Mouse (Mus musculus) kidney, embryonic 15.5 days (tissue): ENCODE data around the gene Raph1. TPM values are rescaled to one million over a fixed set of nuclear protein-coding genes. Genes with fewer than 3 reads are reported as not detected.

Source experiments
- ATAC-seq: fragments of 200-750 bp; cut with Nextera tagmentation; replicated peaks from 2 replicates; pipeline ENCODE4 v1.8.0; 2017; ENCODE audit warnings: moderate TSS enrichment; ENCODE audit not compliant: low FRiP score
- H3K27ac ChIP-seq: fragments of 300-500 bp; sonication (generic); 2 replicates; pipeline ENCODE4 v1.5.1; 2015; ENCODE audit warnings: mild to moderate bottlenecking, inconsistent platforms
- H3K27me3 ChIP-seq: fragments of 300-500 bp; sonication (generic); 2 replicates; pipeline ENCODE4 v1.6.1; 2015; ENCODE audit warnings: inconsistent platforms
- H3K36me3 ChIP-seq: fragments of 300-500 bp; sonication (generic); 2 replicates; pipeline ENCODE4 v1.6.1; 2015; ENCODE audit warnings: inconsistent platforms
- H3K4me1 ChIP-seq: fragments of 300-500 bp; sonication (generic); 2 replicates; pipeline ENCODE4 v1.6.1; 2015; ENCODE audit warnings: inconsistent platforms
- H3K4me2 ChIP-seq: fragments of 300-500 bp; sonication (generic); 2 replicates; pipeline ENCODE4 v1.6.1; 2015; ENCODE audit warnings: moderate library complexity, mild to moderate bottlenecking, inconsistent platforms
- H3K4me3 ChIP-seq: fragments of 300-500 bp; sonication (generic); replicated peaks from 2 replicates; pipeline ENCODE4 v1.5.1; 2015; ENCODE audit warnings: mild to moderate bottlenecking, inconsistent platforms
- H3K9ac ChIP-seq: fragments of 300-500 bp; sonication (generic); 2 replicates; pipeline ENCODE4 v1.6.1; 2015; ENCODE audit warnings: mild to moderate bottlenecking, inconsistent platforms
- H3K9me3 ChIP-seq: fragments of 300-500 bp; sonication (generic); replicated peaks from 2 replicates; pipeline ENCODE4 v1.6.1; 2016; ENCODE audit warnings: inconsistent platforms
- WGBS: fragments of 180-500 bp; shearing (Covaris S2); methylation state at CpG from one replicate; pipeline ENCODE4 v1.1.7; 2015; ENCODE audit warnings: mixed read lengths; 5-methylcytosine and 5-hydroxymethylcytosine counted together
- polyA plus RNA-seq: library from polyadenylated mRNA; unstranded; fragments of >200 nt; fragmentation: Nextera tagmentation; extraction: Ambion mirVana; gene quantifications from 2 replicates; pipeline ENCODE4 v1.2.1, GENCODE M21; 2015

The Raph1 gene
- polyA plus RNA-seq, 1 experiment from 2014 or later, result 35.1 TPM

GRCm38 (mm10) chr1:60543681-60544080 is 23.2 kb downstream of the Raph1 start:
- Histone ChIP-seq H3K27me3 (no peaks in the 10 kb centered on the region), H3K9me3 (peaks cover 7% of the 10 kb centered on the region), H3K36me3 (peaks cover 13% of the 10 kb centered on the region), H3K4me3 (no peak overlapping the region), H3K9ac (no peak overlapping the region), H3K27ac (no peak overlapping the region), H3K4me1 (no peaks in the 10 kb centered on the region), H3K4me2 (no peak overlapping the region)
- no peak for ATAC-seq
- WGBS, result 48% methylated on average over 1 of the region's 1 CpGs

- H3K9ac ChIP-seq, result no peak overlapping the region
- WGBS, result 93% methylated on average over 3 of the region's 3 CpGs
- no peaks in the 10 kb centered on the region for H3K4me1 ChIP-seq
- H3K9me3 ChIP-seq, result no peaks in the 10 kb centered on the region
- no peak overlapping the region for H3K4me2 ChIP-seq
- ATAC-seq, result no peak
- no peaks in the 10 kb centered on the region for H3K36me3 ChIP-seq
- H3K27ac ChIP-seq, result no peak overlapping the region
- no peaks in the 10 kb centered on the region for H3K27me3 ChIP-seq
- no peak overlapping the region for H3K4me3 ChIP-seq
Observed at GRCm38 (mm10) chr1:60539272-60539671, 27.6 kb downstream of the Raph1 start.

DNA sequence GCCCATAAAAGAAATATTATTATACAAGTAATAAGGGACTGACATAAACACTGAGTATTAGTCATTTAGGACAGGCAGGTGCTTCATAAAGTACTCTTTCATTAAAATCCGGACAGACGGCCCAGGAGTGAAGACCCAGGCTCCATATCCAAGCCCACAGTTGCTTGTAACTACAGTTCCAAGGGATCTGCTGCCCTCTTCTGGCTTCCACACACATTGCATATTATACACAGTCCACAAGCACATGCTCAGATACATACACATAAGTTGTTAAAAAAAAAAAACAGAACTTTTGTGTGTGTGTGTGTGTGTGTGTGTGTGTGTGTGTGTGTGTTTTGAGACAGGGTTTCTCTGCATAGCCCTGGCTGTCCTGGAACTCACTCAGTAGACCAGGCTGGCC is 32.0 kb downstream of the Raph1 start:
- no peak overlapping the region for H3K9ac ChIP-seq
- 96% methylated on average over 2 of the region's 2 CpGs for WGBS
- H3K4me2 ChIP-seq, result no peak overlapping the region
- no peak for ATAC-seq
- peaks cover 14% of the 10 kb centered on the region for H3K36me3 ChIP-seq
- H3K4me1 ChIP-seq, result no peaks in the 10 kb centered on the region
- H3K27me3 ChIP-seq, result no peaks in the 10 kb centered on the region
- no peak overlapping the region for H3K27ac ChIP-seq
- H3K9me3 ChIP-seq, result no peaks in the 10 kb centered on the region
- H3K4me3 ChIP-seq, result no peak overlapping the region

DNA sequence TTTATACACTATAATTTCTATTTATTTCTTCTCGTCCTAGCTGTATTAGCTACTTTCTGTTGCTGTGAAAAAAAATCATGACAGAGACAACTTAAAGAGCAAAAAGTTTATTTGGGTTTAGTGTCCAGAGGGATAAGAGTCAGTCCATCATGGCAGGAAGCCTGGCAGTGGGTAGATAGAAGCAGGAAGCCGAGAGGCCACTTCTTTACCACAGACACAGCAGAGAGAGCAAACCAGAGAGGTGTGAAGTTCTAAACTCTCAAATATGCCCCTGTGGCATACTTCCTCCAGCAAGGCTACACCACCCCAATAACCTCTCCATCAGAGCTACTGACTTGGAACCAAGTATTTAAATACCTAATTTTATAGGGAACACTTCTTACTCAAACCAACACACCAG is 36.3 kb downstream of the Raph1 start:
- no peak overlapping the region for H3K4me2 ChIP-seq
- no peaks in the 10 kb centered on the region for H3K9me3 ChIP-seq
- H3K36me3 ChIP-seq, result peaks cover 46% of the 10 kb centered on the region
- H3K9ac ChIP-seq, result no peak overlapping the region
- H3K4me3 ChIP-seq, result no peak overlapping the region
- no peaks in the 10 kb centered on the region for H3K27me3 ChIP-seq
- no peak for ATAC-seq
- no peak overlapping the region for H3K27ac ChIP-seq
- no peaks in the 10 kb centered on the region for H3K4me1 ChIP-seq
- 88% methylated on average over 2 of the region's 2 CpGs for WGBS

GRCm38 (mm10) chr1:60530107-60530506 is 36.8 kb downstream of the Raph1 start:
- H3K9ac ChIP-seq, result no peak overlapping the region
- 89% methylated on average over 6 of the region's 6 CpGs for WGBS
- no peak overlapping the region for H3K4me2 ChIP-seq
- H3K9me3 ChIP-seq, result no peaks in the 10 kb centered on the region
- no peak overlapping the region for H3K27ac ChIP-seq
- peaks cover 51% of the 10 kb centered on the region for H3K36me3 ChIP-seq
- no peak overlapping the region for H3K4me3 ChIP-seq
- no peaks in the 10 kb centered on the region for H3K27me3 ChIP-seq
- no peaks in the 10 kb centered on the region for H3K4me1 ChIP-seq
- no peak for ATAC-seq

GRCm38 (mm10) chr1:60510584-60510983 is 56.3 kb downstream of the Raph1 start:
- Histone ChIP-seq H3K36me3 (peaks cover 23% of the 10 kb centered on the region), H3K27me3 (no peaks in the 10 kb centered on the region), H3K9ac (no peak overlapping the region), H3K9me3 (no peaks in the 10 kb centered on the region), H3K4me3 (no peak overlapping the region), H3K4me2 (no peak overlapping the region), H3K27ac (no peak overlapping the region), H3K4me1 (no peaks in the 10 kb centered on the region)
- 43% methylated on average over 2 of the region's 2 CpGs for WGBS
- no peak for ATAC-seq

- no peak for ATAC-seq
- no peak overlapping the region for H3K9ac ChIP-seq
Observed at GRCm38 (mm10) chr1:60503456-60503855, 63.4 kb downstream of the Raph1 start.

GRCm38 (mm10) chr1:60493421-60493820 is 73.5 kb downstream of the Raph1 start:
- no peak overlapping the region for H3K27ac ChIP-seq
- H3K4me2 ChIP-seq, result no peak overlapping the region
- H3K9me3 ChIP-seq, result no peaks in the 10 kb centered on the region
- 94% methylated on average over 6 of the region's 6 CpGs for WGBS
- no peaks in the 10 kb centered on the region for H3K4me1 ChIP-seq
- ATAC-seq, result no peak
- H3K4me3 ChIP-seq, result no peak overlapping the region
- peaks cover 84% of the 10 kb centered on the region for H3K36me3 ChIP-seq
- no peak overlapping the region for H3K9ac ChIP-seq
- H3K27me3 ChIP-seq, result no peaks in the 10 kb centered on the region

More at GRCm38 (mm10) chr1:60503456-60503855, 63.4 kb downstream of the Raph1 start:
- Histone ChIP-seq H3K9me3 (no peaks in the 10 kb centered on the region), H3K4me2 (no peak overlapping the region), H3K4me1 (no peaks in the 10 kb centered on the region), H3K27me3 (no peaks in the 10 kb centered on the region), H3K27ac (0 out of 2 replicates have a peak overlapping the region, but pooled peaks have one; percentile 32), H3K36me3 (peaks cover 39% of the 10 kb centered on the region), H3K4me3 (no peak overlapping the region)
- WGBS, result 72% methylated on average over 5 of the region's 5 CpGs

- 69% methylated on average over 5 of the region's 5 CpGs for WGBS
- peaks cover 84% of the 10 kb centered on the region for H3K36me3 ChIP-seq
- 0 out of 2 replicates have a peak, but pooled peaks have one; percentile 69 for ATAC-seq
Observed at GRCm38 (mm10) chr1:60492404-60492803, 74.5 kb downstream of the Raph1 start.

DNA sequence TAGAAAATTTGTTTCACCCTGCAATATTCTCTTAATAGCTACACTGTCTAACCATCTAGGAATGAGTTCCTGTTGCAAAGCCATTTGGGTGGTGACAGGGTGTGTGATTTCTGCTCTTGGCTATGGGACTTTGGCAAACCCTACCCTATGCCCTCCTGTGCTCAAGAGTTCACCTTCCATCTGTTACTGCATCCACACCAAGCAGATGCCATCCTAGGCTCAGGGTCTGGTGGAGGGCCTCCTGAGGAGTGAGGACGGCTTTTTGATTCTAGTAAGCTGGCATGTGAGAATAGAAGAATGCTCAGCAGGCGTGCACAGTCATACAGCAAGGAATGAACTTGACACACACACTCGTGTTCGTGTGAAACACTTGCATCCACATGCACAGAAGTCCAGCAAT is 76.4 kb downstream of the Raph1 start:
- 93% methylated on average over 4 of the region's 4 CpGs for WGBS
- no peak overlapping the region for H3K9ac ChIP-seq

More at GRCm38 (mm10) chr1:60492404-60492803, 74.5 kb downstream of the Raph1 start:
- Histone ChIP-seq H3K9ac (no peak overlapping the region), H3K4me3 (no peak overlapping the region), H3K4me1 (no peaks in the 10 kb centered on the region), H3K9me3 (no peaks in the 10 kb centered on the region), H3K4me2 (no peak overlapping the region), H3K27me3 (no peaks in the 10 kb centered on the region), H3K27ac (no peak overlapping the region)

DNA sequence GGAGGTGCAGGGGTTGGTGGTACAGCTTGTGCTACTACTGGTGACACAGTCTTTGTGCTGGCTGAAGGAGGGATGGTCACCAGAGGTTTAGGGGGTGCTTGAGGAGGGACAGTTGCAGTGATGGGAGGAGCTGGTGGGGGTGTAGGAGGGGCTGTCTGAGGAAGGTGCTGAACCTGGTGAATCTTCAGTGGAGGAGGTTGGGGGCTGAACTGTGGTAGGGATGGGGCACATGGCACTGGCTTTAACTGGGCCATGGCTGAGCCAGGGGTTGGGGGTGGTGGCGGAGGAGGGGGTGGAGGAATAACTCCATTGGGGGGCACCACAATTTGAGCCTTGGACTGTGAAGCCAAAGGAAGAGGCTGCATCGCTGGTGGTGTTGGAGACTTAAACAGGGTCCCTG is 77.2 kb downstream of the Raph1 start:
- Histone ChIP-seq H3K4me2 (no peak overlapping the region), H3K27me3 (no peaks in the 10 kb centered on the region), H3K9ac (no peak overlapping the region), H3K4me3 (no peak overlapping the region), H3K9me3 (no peaks in the 10 kb centered on the region), H3K4me1 (no peaks in the 10 kb centered on the region), H3K27ac (no peak overlapping the region), H3K36me3 (peaks cover 78% of the 10 kb centered on the region)
- no peak for ATAC-seq
- 88% methylated on average over 2 of the region's 2 CpGs for WGBS

More for the DNA sequence above, 76.4 kb downstream of the Raph1 start:
- H3K4me3 ChIP-seq, result no peak overlapping the region
- no peak for ATAC-seq
- no peaks in the 10 kb centered on the region for H3K27me3 ChIP-seq
- no peaks in the 10 kb centered on the region for H3K9me3 ChIP-seq
- no peaks in the 10 kb centered on the region for H3K4me1 ChIP-seq
- H3K4me2 ChIP-seq, result no peak overlapping the region
- H3K27ac ChIP-seq, result no peak overlapping the region
- peaks cover 83% of the 10 kb centered on the region for H3K36me3 ChIP-seq

DNA sequence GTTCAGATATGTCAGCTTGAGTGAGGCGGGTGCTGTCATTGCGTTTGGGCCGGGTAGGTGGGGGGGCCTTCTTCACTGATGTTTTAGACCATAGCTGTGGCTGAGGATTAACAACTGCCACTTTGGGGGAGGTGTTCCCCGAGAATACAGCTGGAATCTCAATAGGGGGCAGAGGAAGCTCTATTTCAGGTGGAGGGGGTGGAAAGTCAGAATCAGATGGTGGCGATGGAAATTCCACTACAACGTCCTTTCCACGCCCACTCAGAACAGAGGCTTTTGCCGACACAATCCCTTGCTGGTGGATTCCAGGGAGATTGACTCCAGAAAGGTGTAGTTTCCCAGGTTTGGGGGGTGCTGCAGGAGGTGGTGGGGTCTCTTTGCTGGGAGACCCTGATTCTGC is 78.3 kb downstream of the Raph1 start:
- H3K4me1 ChIP-seq, result no peaks in the 10 kb centered on the region
- no peaks in the 10 kb centered on the region for H3K27me3 ChIP-seq
- H3K4me2 ChIP-seq, result no peak overlapping the region
- 89% methylated on average over 8 of the region's 8 CpGs for WGBS
- no peaks in the 10 kb centered on the region for H3K9me3 ChIP-seq
- H3K4me3 ChIP-seq, result no peak overlapping the region
- no peak overlapping the region for H3K9ac ChIP-seq
- no peak for ATAC-seq
- H3K27ac ChIP-seq, result no peak overlapping the region
- peaks cover 70% of the 10 kb centered on the region for H3K36me3 ChIP-seq

GRCm38 (mm10) chr1:60485649-60486048 is 81.3 kb downstream of the Raph1 start:
- Histone ChIP-seq H3K27ac (no peak overlapping the region), H3K4me1 (no peaks in the 10 kb centered on the region), H3K4me3 (no peak overlapping the region), H3K4me2 (no peak overlapping the region), H3K36me3 (peaks cover 54% of the 10 kb centered on the region), H3K9ac (no peak overlapping the region), H3K27me3 (no peaks in the 10 kb centered on the region), H3K9me3 (no peaks in the 10 kb centered on the region)
- 85% methylated on average over 3 of the region's 3 CpGs for WGBS
- ATAC-seq, result no peak
